Mouse (Mus musculus): ENCODE data around the gene Actl6a. TPM values are rescaled to one million over a fixed set of nuclear protein-coding genes. Genes with fewer than 3 reads are reported as not detected.
A peak's percentile ranks its signal among the peaks of the same experiment; 100 is the strongest.

Actl6a gene
- total RNA-seq, 2 experiments from 2014 or later, result 46.6 to 54.2 TPM

DNA sequence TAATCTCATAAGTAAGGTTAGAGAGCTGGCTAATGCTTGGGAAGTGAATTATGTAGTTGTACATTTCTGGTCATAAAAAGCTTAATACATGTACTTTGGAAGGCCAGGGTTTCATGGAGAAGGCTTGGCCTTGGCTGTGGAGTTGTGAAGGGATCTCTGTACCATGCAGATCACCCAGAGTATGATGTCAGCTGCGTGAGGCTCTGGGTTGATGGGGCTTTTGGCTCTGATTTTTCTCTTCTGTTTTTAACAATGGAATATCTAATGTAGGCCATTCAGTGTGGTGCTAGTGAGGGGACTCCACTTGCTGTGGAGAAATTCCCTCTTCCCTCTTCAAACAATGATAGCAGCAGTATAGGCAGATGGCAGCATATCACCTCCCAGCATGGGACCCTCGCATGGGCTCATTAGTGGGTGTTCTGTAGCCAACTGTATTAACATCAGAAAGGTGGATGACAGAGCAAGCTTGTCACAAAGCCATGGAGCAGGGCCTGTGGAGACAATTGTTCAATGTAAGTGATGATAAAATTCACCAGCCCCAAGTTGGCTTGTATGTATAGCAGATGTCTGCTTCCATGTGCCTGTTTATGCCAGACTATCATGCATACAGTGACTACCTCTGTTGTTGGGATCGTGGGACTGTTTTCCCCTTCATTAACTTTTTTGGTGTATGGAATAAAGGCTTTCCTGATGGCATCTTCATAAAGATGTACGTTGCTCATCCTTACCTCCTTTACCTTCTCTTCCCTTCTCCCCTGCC lies 43.9 kb downstream of the Actl6a start:
- DNase-seq, result no peak

DNA sequence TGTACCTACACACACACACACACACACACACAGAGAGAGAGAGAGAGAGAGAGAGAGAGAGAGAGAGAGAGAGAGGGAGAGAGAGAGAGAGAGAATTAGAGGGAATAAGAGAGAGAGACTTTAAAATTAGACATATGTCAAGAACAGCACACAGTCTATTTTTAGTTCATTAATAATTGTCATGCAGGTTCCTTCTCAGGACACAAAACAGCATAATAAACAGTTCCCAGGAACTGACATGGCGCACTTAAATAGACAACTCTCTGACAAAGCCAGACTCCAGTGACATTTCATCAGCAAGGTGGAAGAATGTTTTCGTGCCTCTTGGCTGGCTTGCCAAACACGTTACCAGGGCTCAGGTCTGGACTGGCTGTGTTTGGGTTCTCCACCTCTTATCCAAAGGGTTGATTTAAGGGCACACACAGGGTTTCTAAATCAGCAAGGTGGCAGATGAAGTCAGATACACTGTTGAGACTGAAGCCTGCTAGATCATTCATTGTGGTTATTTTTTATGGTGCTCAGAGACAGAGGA lies 48.4 kb downstream of the Actl6a start:
- peak; percentile 24 for DNase-seq

DNA sequence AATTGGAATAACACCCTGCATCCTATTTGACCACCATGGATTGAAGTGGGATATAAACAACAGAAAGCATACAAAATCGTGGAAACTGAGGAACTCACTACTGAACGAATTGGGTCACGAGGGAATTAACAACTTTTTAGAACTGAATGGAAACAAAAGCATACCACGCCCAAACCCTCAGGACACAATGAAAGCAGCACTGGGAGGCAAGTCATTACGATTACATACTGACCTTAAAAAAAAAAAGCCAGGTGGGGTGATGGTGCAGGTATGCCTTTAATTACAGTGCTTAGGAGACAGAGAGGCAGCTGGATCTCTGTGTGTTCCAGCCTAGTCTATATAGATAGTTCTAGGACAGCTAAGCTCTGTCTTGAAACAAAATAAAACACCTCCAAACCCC lies 53.1 kb downstream of the Actl6a start:
- no peak for DNase-seq

DNA sequence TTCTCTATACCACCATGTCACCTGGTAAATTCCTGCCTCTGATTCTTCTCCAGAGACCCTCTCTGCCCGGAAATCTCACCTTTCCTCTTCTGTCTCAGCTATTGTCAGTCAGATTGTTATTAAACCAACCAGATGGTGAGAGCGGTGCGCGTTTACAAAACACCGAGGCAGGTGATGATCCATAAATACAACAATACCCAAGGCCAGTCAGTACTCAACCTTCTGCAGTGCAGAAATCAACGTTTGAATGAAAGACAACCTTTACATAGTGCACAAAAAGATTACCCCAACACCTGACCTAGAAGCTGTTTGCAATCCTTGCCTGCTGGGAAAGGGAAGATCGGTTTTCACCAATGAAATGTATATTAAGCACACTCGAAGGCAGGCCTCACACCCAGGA lies 56.9 kb downstream of the Actl6a start:
- no peak for DNase-seq

DNA sequence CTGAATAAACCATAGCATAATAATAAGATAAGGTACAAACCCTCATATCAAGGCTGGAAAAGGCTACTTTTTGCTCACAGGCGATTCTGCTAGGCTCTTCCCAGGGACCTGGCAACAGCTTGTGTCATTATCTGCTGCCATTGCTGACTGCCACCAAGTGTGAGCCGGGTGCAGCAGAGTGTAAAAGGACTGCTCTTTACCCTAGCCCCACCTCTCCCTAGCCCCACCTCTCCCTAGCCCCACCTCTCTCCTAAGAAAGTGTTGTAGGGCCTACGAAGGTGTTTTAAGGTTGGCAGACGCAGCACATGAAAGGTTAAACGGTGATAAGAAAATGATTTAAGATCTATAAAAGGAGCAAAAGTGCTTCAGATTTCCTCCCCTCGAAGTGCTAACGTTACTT lies 57.8 kb downstream of the Actl6a start:
- DNase-seq, result peak; percentile 12

DNA sequence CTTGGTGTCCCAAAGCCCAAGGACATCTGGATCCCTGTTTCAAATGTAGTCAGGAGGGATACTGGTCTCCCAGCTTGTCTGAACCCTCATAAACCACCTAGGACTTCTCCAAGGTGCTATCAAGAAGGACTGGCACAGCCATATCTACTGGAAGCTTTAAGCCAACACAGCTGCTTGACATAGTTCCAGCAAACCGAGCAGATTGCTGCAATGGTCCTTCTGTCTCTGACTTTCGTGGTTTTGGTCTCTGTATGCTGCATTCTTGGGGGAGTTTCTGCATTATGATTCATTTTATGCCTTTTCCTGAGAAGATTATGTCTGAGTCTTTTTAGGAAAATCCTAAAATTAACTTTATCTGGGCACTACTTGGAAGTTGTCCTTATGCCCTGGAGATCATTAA lies 64.7 kb downstream of the Actl6a start:
- DNase-seq, result no peak

Other genes with a start within 250 kb of the Actl6a start
- under 1 TPM; 0.21 to 0.74 TPM for gene Kcnmb3, start 214.1 kb upstream of the Actl6a start, total RNA-seq (2021)
- gene Zfp639, start 196.0 kb upstream of the Actl6a start, total RNA-seq (2021), result 10 to 100 TPM; 27.7 to 33.3 TPM
- gene Mfn1, start 176.8 kb upstream of the Actl6a start, total RNA-seq (2021), result 100 to 1,000 TPM; 296 to 314 TPM
- 10 to 100 TPM; 34.7 to 37.2 TPM for gene Gnb4, start 89.7 kb upstream of the Actl6a start, total RNA-seq (2021)
- 100 to 1,000 TPM; 562 to 570 TPM for gene Ndufb5, start 30.7 kb downstream of the Actl6a start, total RNA-seq (2021)
- gene Mrpl47, start 31.3 kb downstream of the Actl6a start, total RNA-seq (2021), result 10 to 100 TPM; 36.9 to 45.3 TPM
- gene Usp13, start 111.2 kb downstream of the Actl6a start, total RNA-seq (2021), result 100 to 1,000 TPM; 137 to 146 TPM

Measured in heart, postnatal 4 days (tissue).